Mouse (Mus musculus): ENCODE data around the gene Sorbs1. TPM values are rescaled to one million over a fixed set of nuclear protein-coding genes. Genes with fewer than 3 reads are reported as not detected.

Gene Sorbs1
- polyA plus RNA-seq, 1 experiment from 2014 or later = 72.1 TPM

DNA sequence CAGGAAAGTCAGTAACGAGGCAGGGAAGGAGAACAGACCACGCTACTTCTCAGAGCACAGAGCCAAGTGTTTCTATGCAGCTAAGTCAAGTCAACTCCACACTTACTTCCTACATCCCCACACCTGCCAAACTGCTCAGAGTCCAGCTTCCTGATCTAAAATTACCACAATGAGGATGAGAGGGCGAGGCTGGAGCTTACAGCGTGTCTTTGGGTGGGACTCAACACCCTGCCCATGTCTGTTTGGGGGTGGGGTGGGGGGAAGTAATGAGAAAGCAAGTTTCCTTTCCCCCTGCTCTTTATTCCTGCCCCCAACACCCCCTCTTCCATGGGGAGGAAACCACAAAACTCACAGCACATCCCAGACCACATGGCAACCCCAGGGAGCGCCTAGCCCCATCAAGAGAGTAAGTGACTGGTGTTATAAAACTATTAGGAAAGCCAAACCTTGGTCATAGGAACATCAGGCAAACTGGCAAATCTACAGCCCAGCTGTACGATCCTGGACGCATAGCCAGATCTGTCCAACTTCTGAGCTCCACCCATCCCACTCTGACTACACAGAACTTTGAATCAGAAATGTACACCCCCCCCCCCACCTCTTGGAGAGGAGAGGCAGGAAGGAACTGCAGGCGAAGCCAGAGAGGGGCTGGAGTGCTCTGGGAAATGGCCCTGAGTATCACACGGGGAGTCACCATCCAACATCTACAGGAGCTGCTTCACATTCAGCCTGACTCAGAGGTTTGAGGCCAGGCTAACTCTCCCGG lies 118.8 kb downstream of the Sorbs1 start:
- WGBS = 46% methylated on average over 10 of the region's 10 CpGs
- Histone ChIP-seq H3K9me3 (no peaks in the 10 kb centered on the region), H3K9ac (no peak overlapping the region), H3K4me3 (replicated peaks) (no peak overlapping the region), H3K4me2 (replicated peaks) (no peak overlapping the region), H3K4me1 (replicated peaks) (peaks cover 13% of the 10 kb centered on the region), H3K27me3 (replicated peaks) (no peaks in the 10 kb centered on the region), H3K36me3 (no peaks in the 10 kb centered on the region), H3K27ac (peak overlapping the region; percentile 80)
- peak; percentile 71 for ATAC-seq

- no peak overlapping the region for H3K4me3 ChIP-seq (replicated peaks)
- peaks cover 13% of the 10 kb centered on the region for H3K4me1 ChIP-seq (replicated peaks)
- H3K27me3 ChIP-seq (replicated peaks) = no peaks in the 10 kb centered on the region
- H3K4me2 ChIP-seq (replicated peaks) = no peak overlapping the region
- no peak for ATAC-seq
- no peak overlapping the region for H3K9ac ChIP-seq
- no peak overlapping the region for H3K27ac ChIP-seq
- H3K36me3 ChIP-seq = no peaks in the 10 kb centered on the region
- no peaks in the 10 kb centered on the region for H3K9me3 ChIP-seq
- WGBS = 93% methylated on average over 5 of the region's 5 CpGs
Observed at GRCm38 (mm10) chr19:40392795-40393392, 120.7 kb downstream of the Sorbs1 start.

GRCm38 (mm10) chr19:40391469-40391868 lies 122.1 kb downstream of the Sorbs1 start:
- Histone ChIP-seq H3K27ac (no peak overlapping the region), H3K9ac (no peak overlapping the region), H3K4me3 (replicated peaks) (no peak overlapping the region), H3K4me1 (replicated peaks) (peaks cover 13% of the 10 kb centered on the region), H3K27me3 (replicated peaks) (no peaks in the 10 kb centered on the region), H3K9me3 (no peaks in the 10 kb centered on the region), H3K36me3 (no peaks in the 10 kb centered on the region), H3K4me2 (replicated peaks) (no peak overlapping the region)
- peak; percentile 66 for ATAC-seq
- WGBS = 19% methylated on average over 6 of the region's 6 CpGs

DNA sequence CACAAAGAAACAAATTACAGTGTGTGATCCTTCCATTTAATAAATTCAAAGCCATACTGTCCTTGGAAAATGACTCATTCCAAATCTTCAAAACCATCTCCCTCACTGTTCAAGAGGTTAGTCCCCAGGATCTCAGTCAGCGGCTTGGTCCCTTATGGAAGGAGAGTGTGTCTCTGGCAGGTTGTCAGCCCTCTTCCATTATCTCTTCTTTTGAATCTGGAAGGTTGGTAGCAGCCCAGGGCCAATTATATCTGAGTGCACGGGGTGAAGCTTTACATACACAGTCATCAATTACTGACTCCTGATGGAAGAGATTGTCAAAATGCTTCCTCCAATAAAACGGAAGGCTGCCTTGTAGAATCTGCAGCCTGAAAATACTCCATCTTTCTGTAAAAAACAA lies 126.7 kb downstream of the Sorbs1 start:
- H3K27ac ChIP-seq = no peak overlapping the region
- no peak overlapping the region for H3K4me2 ChIP-seq (replicated peaks)
- no peaks in the 10 kb centered on the region for H3K36me3 ChIP-seq
- no peak overlapping the region for H3K9ac ChIP-seq
- WGBS = 70% methylated on average over 3 of the region's 3 CpGs
- 0 out of 2 replicates have a peak, but pooled peaks cover 3% of the 10 kb centered on the region for H3K4me1 ChIP-seq (replicated peaks)
- no peak for ATAC-seq
- H3K27me3 ChIP-seq (replicated peaks) = no peaks in the 10 kb centered on the region
- H3K9me3 ChIP-seq = no peaks in the 10 kb centered on the region
- no peak overlapping the region for H3K4me3 ChIP-seq (replicated peaks)

- H3K27me3 ChIP-seq (replicated peaks) = no peaks in the 10 kb centered on the region
- H3K4me2 ChIP-seq (replicated peaks) = no peak overlapping the region
- no peak overlapping the region for H3K9ac ChIP-seq
- ATAC-seq = no peak
- H3K4me1 ChIP-seq (replicated peaks) = no peaks in the 10 kb centered on the region
- H3K4me3 ChIP-seq (replicated peaks) = no peak overlapping the region
- no peaks in the 10 kb centered on the region for H3K36me3 ChIP-seq
- WGBS = 78% methylated on average over 3 of the region's 3 CpGs
- no peak overlapping the region for H3K27ac ChIP-seq
- H3K9me3 ChIP-seq = no peaks in the 10 kb centered on the region
Observed at GRCm38 (mm10) chr19:40385334-40385733, 128.2 kb downstream of the Sorbs1 start.

GRCm38 (mm10) chr19:40383931-40384330 lies 129.6 kb downstream of the Sorbs1 start:
- WGBS = 47% methylated on average over 5 of the region's 5 CpGs
- no peaks in the 10 kb centered on the region for H3K9me3 ChIP-seq
- no peak for ATAC-seq
- H3K4me1 ChIP-seq (replicated peaks) = no peaks in the 10 kb centered on the region
- H3K27me3 ChIP-seq (replicated peaks) = no peaks in the 10 kb centered on the region
- no peak overlapping the region for H3K9ac ChIP-seq
- no peak overlapping the region for H3K4me3 ChIP-seq (replicated peaks)
- H3K36me3 ChIP-seq = no peaks in the 10 kb centered on the region
- no peak overlapping the region for H3K4me2 ChIP-seq (replicated peaks)
- no peak overlapping the region for H3K27ac ChIP-seq

GRCm38 (mm10) chr19:40380656-40381055 lies 132.9 kb downstream of the Sorbs1 start:
- Histone ChIP-seq H3K27me3 (replicated peaks) (no peaks in the 10 kb centered on the region), H3K9me3 (no peaks in the 10 kb centered on the region), H3K36me3 (no peaks in the 10 kb centered on the region), H3K27ac (no peak overlapping the region), H3K4me2 (replicated peaks) (no peak overlapping the region), H3K9ac (no peak overlapping the region), H3K4me3 (replicated peaks) (no peak overlapping the region), H3K4me1 (replicated peaks) (no peaks in the 10 kb centered on the region)
- ATAC-seq = no peak
- 22% methylated on average over 3 of the region's 3 CpGs for WGBS

GRCm38 (mm10) chr19:40380005-40380404 lies 133.6 kb downstream of the Sorbs1 start:
- no peak overlapping the region for H3K9ac ChIP-seq
- no peak overlapping the region for H3K27ac ChIP-seq
- no peak overlapping the region for H3K4me2 ChIP-seq (replicated peaks)
- H3K36me3 ChIP-seq = no peaks in the 10 kb centered on the region
- H3K9me3 ChIP-seq = no peaks in the 10 kb centered on the region
- H3K27me3 ChIP-seq (replicated peaks) = no peaks in the 10 kb centered on the region
- 55% methylated on average over 6 of the region's 6 CpGs for WGBS
- H3K4me1 ChIP-seq (replicated peaks) = no peaks in the 10 kb centered on the region
- ATAC-seq = no peak
- no peak overlapping the region for H3K4me3 ChIP-seq (replicated peaks)

GRCm38 (mm10) chr19:40379081-40379480 lies 134.5 kb downstream of the Sorbs1 start:
- Histone ChIP-seq H3K4me3 (replicated peaks) (no peak overlapping the region), H3K4me2 (replicated peaks) (no peak overlapping the region)
- WGBS = 90% methylated on average over 4 of the region's 4 CpGs

GRCm38 (mm10) chr19:40377632-40378031 lies 135.9 kb downstream of the Sorbs1 start:
- Histone ChIP-seq H3K27me3 (replicated peaks) (no peaks in the 10 kb centered on the region), H3K9ac (no peak overlapping the region), H3K4me3 (replicated peaks) (no peak overlapping the region), H3K9me3 (no peaks in the 10 kb centered on the region), H3K27ac (no peak overlapping the region), H3K36me3 (no peaks in the 10 kb centered on the region), H3K4me2 (replicated peaks) (no peak overlapping the region), H3K4me1 (replicated peaks) (no peaks in the 10 kb centered on the region)
- WGBS = 83% methylated on average over 14 of the region's 14 CpGs
- no peak for ATAC-seq

More at GRCm38 (mm10) chr19:40379081-40379480, 134.5 kb downstream of the Sorbs1 start:
- Histone ChIP-seq H3K4me1 (replicated peaks) (no peaks in the 10 kb centered on the region), H3K27ac (no peak overlapping the region), H3K27me3 (replicated peaks) (no peaks in the 10 kb centered on the region), H3K9ac (no peak overlapping the region), H3K36me3 (no peaks in the 10 kb centered on the region), H3K9me3 (no peaks in the 10 kb centered on the region)
- ATAC-seq = no peak

- H3K4me1 ChIP-seq (replicated peaks) = no peaks in the 10 kb centered on the region
- H3K27ac ChIP-seq = no peak overlapping the region
- no peak overlapping the region for H3K9ac ChIP-seq
- WGBS = 72% methylated on average over 21 of the region's 21 CpGs
- no peaks in the 10 kb centered on the region for H3K27me3 ChIP-seq (replicated peaks)
- H3K4me2 ChIP-seq (replicated peaks) = no peak overlapping the region
- no peak for ATAC-seq
- H3K4me3 ChIP-seq (replicated peaks) = no peak overlapping the region
- H3K9me3 ChIP-seq = no peaks in the 10 kb centered on the region
- H3K36me3 ChIP-seq = no peaks in the 10 kb centered on the region
Observed at GRCm38 (mm10) chr19:40376566-40377281, 136.9 kb downstream of the Sorbs1 start.

DNA sequence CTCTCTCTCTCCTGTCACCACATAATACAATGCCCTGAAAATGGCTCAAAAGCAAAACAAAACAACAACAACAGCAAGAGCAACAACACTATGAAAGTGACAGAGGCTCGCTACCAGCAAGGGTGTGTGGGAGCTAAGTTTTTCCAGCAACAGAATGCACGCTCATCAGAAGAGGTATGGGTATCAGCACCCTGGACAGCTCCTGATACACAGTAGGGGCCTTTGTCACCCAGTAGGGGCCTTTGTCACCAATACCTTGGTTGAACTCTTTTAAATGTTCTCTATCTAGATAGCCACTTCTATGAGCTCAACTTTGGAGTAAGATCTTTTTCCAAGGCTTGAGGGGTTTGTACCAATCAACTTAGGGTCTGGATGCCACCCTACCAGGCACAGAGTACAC lies 138.9 kb downstream of the Sorbs1 start:
- Histone ChIP-seq H3K4me3 (replicated peaks) (no peak overlapping the region), H3K9ac (no peak overlapping the region), H3K27me3 (replicated peaks) (no peaks in the 10 kb centered on the region), H3K4me2 (replicated peaks) (no peak overlapping the region), H3K36me3 (no peaks in the 10 kb centered on the region), H3K4me1 (replicated peaks) (peaks cover 9% of the 10 kb centered on the region; the same call in 1 of the 2 replicates), H3K9me3 (no peaks in the 10 kb centered on the region), H3K27ac (no peak overlapping the region)
- WGBS = 94% methylated on average over 2 of the region's 2 CpGs
- ATAC-seq = no peak
